Mouse (Mus musculus) erythroid progenitor cell, adult 5-6 weeks (primary cell): Measurements from ENCODE around the gene Adgrl2. TPM values are rescaled to one million over a fixed set of nuclear protein-coding genes. Genes with fewer than 3 reads are reported as not detected.

Experiments
- ATAC-seq: replicated peaks from 2 replicates; pipeline ENCODE4 v1.8.0; 2016; ENCODE audit warnings: moderate number of reproducible peaks, mild to moderate bottlenecking, moderate TSS enrichment, inconsistent platforms; ENCODE audit not compliant: poor library complexity, low FRiP score, severe bottlenecking
- total RNA-seq, 2 experiments: library from RNA; stranded (forward) in 1 of 2; stranded (reverse) in 1 of 2; fragments of 150-400 nt in 1 of 2; fragments of 186-747, 209-891 nt in 1 of 2; gene quantifications; 2 replicates each; pipeline versions ENCODE4 v1.2.3 to v1.2.4; 2015 to 2017; ENCODE audit warnings: low replicate concordance in 2 of 2

Gene Adgrl2
- total RNA-seq, 2 experiments from 2014 or later: 1.2 to 6.7 TPM

DNA sequence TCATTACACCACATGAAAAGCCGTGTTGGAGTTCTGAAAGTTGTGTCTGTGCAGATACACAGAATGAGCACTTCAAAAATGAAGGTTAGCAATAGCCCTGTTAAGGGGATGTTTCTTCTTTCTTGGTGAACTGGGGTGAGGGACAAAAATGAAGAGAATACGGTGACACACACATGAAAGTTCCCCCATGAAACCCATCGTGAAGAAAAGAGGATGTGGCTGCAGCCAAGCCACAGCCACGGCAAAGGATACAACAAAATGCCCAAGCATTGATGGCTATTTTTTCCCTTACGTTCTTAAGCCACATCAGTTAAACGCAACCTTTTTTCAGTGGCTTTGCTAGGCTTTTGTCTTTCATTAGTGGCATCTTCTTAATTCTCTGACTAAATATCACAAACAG, 57.2 kb downstream of the Adgrl2 start:
- ATAC-seq: no peak

- no peak for ATAC-seq
Observed at GRCm38 (mm10) chr3:148930913-148931312, 59.4 kb downstream of the Adgrl2 start.

DNA sequence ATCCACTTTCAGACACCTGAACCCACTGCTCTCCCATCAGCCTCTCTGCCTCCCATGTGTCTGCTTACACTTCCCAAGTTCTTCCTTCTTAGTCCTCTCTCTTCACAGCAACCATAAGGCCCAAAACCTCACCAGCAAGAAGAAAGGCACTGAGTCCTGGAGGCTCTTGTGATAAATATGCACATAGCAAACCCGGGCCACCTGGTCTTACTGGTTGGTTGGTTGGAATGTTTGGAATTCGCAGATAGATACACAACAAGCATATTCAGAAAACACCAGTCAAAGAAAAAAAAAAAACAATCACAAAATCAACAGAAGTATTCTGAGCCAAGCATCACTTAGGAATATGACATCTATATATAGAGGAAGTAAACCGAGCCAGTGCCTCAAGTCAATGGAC, 64.0 kb downstream of the Adgrl2 start:
- no peak for ATAC-seq

DNA sequence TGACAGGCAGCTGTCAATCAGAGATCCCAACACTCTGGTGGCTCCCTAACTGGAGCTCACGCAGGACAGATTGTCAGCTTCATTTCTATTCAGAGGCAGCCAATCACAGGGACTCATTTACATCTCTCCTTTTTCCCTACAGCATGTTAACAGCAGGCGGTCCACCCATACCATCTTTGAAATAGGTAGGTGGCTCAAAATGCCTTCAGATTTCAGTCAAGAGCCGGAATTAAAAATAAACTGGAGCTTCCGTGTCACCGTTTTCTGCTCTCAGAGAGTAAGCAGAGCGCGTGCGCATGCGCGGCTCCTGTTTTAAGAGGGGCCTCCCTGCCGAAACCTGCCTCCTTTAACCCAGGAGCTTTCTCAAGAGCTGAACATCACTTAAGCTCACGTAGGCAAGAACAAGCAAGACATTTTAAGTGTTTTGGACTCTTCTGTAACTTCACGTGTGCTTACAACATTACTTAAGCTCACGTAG, 67.7 kb downstream of the Adgrl2 start:
- no peak for ATAC-seq

DNA sequence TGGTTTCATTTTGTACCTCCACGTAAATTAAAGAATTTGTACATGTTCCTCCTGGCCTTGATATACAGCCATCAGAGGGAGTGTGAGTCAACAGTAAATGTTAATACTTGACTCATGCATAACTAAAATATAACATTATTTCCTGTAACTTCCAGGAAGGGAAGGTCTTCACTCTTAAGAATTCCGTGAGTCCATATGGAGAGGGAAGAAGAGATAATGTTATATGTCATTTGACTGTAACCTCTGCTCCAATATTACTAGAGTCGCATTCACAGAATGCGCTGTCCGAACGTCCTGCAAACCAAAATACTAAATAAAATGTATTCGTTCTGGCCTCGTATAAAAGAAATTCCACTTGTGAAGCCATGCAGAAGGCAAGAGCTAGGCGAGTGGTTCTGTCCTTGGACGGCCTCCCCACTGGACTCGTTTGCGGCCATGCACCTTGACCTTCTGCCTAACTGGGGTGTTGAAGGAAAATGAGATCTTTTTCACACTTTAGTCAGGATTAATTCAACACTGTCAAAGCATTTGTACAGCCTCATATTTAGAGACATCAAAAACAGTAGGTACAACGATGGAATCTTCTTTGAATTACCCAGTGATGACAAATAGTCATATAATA, 68.3 kb downstream of the Adgrl2 start:
- ATAC-seq: no peak

GRCm38 (mm10) chr3:148920881-148921280, 69.5 kb downstream of the Adgrl2 start:
- ATAC-seq: no peak

GRCm38 (mm10) chr3:148918425-148918824, 71.9 kb downstream of the Adgrl2 start:
- ATAC-seq: no peak

- ATAC-seq: no peak
Observed at GRCm38 (mm10) chr3:148917837-148918236, 72.5 kb downstream of the Adgrl2 start.

GRCm38 (mm10) chr3:148916226-148916625, 74.1 kb downstream of the Adgrl2 start:
- no peak for ATAC-seq

- no peak for ATAC-seq
Observed at GRCm38 (mm10) chr3:148912944-148913684, 77.2 kb downstream of the Adgrl2 start.

DNA sequence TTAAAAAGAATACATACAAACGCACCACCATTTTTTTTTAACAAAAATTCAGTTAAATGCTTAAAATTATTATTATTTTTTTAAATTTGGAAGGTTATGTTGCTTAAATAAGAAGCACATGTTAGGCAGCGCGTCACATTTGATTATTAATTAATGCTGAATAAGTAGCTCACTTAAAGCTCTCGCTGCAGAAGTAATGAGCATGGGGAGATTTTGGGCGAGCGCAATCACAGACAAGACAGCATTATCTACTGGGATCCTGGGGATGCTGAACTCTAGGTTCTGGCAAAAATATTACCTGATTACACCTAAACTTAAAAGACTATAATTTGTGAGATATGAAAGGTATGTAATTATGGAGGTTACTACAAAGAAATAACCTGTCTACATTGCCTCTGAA, 77.8 kb downstream of the Adgrl2 start:
- ATAC-seq: no peak

GRCm38 (mm10) chr3:148907873-148908272, 82.5 kb downstream of the Adgrl2 start:
- no peak for ATAC-seq

GRCm38 (mm10) chr3:148907024-148907778, 83.2 kb downstream of the Adgrl2 start:
- ATAC-seq: no peak

GRCm38 (mm10) chr3:148905906-148906779, 84.2 kb downstream of the Adgrl2 start:
- no peak for ATAC-seq

DNA sequence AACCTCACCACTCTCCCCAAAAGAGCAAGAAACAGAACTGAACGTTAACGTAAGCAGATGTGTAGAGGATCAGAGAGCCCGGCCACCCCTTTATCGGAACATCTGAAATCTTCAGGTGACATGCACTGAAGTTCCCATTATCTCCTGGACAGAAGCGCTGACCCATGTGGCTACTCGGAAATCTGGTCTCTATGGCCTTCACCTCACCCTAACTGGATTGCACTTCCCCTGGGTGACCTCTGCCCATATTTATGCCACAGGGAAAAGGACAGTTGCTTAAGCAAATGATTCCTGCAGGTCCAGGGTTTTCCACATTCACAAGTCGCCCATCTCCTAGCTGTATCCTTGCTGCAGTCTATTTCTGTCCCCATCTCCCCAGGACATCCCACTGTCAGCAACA, 84.9 kb downstream of the Adgrl2 start:
- ATAC-seq: 0 out of 2 replicates have a peak, but pooled peaks have one; percentile 19

GRCm38 (mm10) chr3:148899857-148900256, 90.5 kb downstream of the Adgrl2 start:
- ATAC-seq: no peak

GRCm38 (mm10) chr3:148899416-148899815, 90.9 kb downstream of the Adgrl2 start:
- ATAC-seq: no peak

- no peak for ATAC-seq
Observed at GRCm38 (mm10) chr3:148898535-148899250, 91.7 kb downstream of the Adgrl2 start.

DNA sequence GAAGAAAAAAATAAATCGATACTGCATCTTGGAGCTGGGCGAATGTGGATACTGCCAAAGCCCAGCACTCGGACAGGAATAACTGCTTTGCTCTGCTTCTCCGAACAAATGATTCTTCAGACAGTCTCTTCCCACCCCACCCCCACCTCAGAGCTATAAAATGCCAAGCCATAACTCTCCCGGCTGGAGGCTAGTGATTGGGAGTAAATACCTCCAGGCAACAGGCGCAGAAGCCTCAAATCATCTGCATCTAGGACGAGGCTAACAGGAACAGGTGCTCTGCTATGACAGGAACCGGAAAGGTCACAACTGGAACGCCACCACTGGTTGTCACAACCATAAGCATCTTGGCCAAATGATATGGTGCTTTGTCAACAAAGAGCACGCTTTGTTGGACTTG, 94.1 kb downstream of the Adgrl2 start:
- ATAC-seq: no peak
